10 mouse cellular contexts compared by ENCODE assay signal in the genomic region with DNA sequence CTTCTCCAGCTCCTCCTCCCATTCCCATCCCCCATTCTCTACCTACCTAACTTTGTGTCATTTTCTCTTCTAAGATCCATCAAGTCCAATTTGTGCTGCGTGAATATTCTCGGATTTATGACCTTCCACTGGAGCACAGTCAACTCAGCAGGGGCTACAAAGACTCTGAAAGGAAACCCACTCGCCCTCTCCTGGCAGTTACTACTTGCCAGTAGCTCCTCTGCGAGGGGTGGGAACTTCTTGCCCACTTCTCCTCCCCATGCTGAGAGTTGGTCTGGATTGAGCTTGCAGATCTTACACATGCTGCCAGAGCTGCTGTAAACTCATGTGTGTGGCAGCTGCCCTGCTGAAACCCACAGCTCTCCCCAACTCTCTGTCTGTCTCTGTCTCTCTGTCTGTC. TPM values are rescaled to one million over a fixed set of nuclear protein-coding genes. Genes with fewer than 3 reads are reported as not detected.
DNase-seq lines count a peak whose midpoint lies in the region; ATAC-seq lines count a peak whose summit lies in the region.
"Had no signal": no experiment of that assay in that cellular context is flagged by ENCODE, and none has a peak within 500 bp of the region (broad histone marks: within the 10 kb centered on the region; RNA-seq: fewer than 3 reads in every experiment).

No protein-coding gene starts in this region.

- peaks cover 25% of the 10 kb centered on the region for H3K4me1 ChIP-seq in forebrain, embryonic 12.5 days
- peaks cover 25% of the 10 kb centered on the region for H3K4me1 ChIP-seq in forebrain, embryonic 15.5 days
- H3K4me1 ChIP-seq in midbrain, embryonic 11.5 days (ENCODE audit: control insufficient read depth, insufficient read depth, low read length): peaks cover 20% of the 10 kb centered on the region

- H3K27me3 ChIP-seq in forebrain, embryonic 12.5 days: 0 out of 2 replicates have a peak, but pooled peaks cover 5% of the 10 kb centered on the region
- H3K27me3 ChIP-seq in forebrain, embryonic 15.5 days: no peaks in the 10 kb centered on the region
- no peaks in the 10 kb centered on the region for H3K27me3 ChIP-seq in midbrain, embryonic 11.5 days (ENCODE audit: control insufficient read depth, insufficient read depth, low read length)

- ATAC-seq in forebrain, embryonic 12.5 days (ENCODE audit: low FRiP score): no peak
- ATAC-seq in forebrain, embryonic 15.5 days (replicated peaks): no peak
- no peak for ATAC-seq in midbrain, embryonic 11.5 days (ENCODE audit: low FRiP score)

- no peaks in the 10 kb centered on the region for H3K36me3 ChIP-seq in forebrain, embryonic 12.5 days (replicated peaks)
- no peaks in the 10 kb centered on the region for H3K36me3 ChIP-seq in forebrain, embryonic 15.5 days
- no peaks in the 10 kb centered on the region for H3K36me3 ChIP-seq in midbrain, embryonic 11.5 days (ENCODE audit: control insufficient read depth, insufficient read depth, low read length)
- H3K36me3 ChIP-seq: G1E had no signal

- DNase-seq in retina, postnatal 1 day: peak; percentile 35
- no peak for DNase-seq in retina, embryonic 14.5 days (ENCODE audit: low spot score)
- DNase-seq in midbrain, embryonic 11.5 days (ENCODE audit: low spot score, missing footprints): peak; percentile 86
- DNase-seq in spleen, adult 12 weeks (ENCODE audit: low spot score): no peak
- no peak for DNase-seq in urinary bladder, adult 18-20 months (ENCODE audit: low spot score in 2 of 2)
- DNase-seq: cerebellum, adult 11 months; lung, adult 18-20 months had no signal

- peak overlapping the region; percentile 73; the same call in 1 of the 2 replicates for H3K27ac ChIP-seq in forebrain, embryonic 12.5 days
- no peak overlapping the region for H3K27ac ChIP-seq in forebrain, embryonic 15.5 days (replicated peaks)
- H3K27ac ChIP-seq in midbrain, embryonic 11.5 days (ENCODE audit: low read depth, low read length): no peak overlapping the region

- H3K9me3 ChIP-seq in forebrain, embryonic 12.5 days: no peaks in the 10 kb centered on the region
- no peaks in the 10 kb centered on the region for H3K9me3 ChIP-seq in forebrain, embryonic 15.5 days
- no peaks in the 10 kb centered on the region for H3K9me3 ChIP-seq in midbrain, embryonic 11.5 days (ENCODE audit: control insufficient read depth, low read length)
- H3K9me3 ChIP-seq: G1E had no signal

- H3K9ac ChIP-seq in forebrain, embryonic 12.5 days: no peak overlapping the region
- no peak overlapping the region for H3K9ac ChIP-seq in forebrain, embryonic 15.5 days (replicated peaks)
- no peak overlapping the region for H3K9ac ChIP-seq in midbrain, embryonic 11.5 days (ENCODE audit: low read length)

- no peak overlapping the region for H3K4me2 ChIP-seq in forebrain, embryonic 12.5 days
- no peak overlapping the region for H3K4me2 ChIP-seq in forebrain, embryonic 15.5 days (replicated peaks)
- no peak overlapping the region for H3K4me2 ChIP-seq in midbrain, embryonic 11.5 days

- H3K4me3 ChIP-seq in forebrain, embryonic 12.5 days (replicated peaks): no peak overlapping the region
- H3K4me3 ChIP-seq in forebrain, embryonic 15.5 days: no peak overlapping the region
- H3K4me3 ChIP-seq in midbrain, embryonic 11.5 days (ENCODE audit: low read depth, low read length): no peak overlapping the region

- 26% methylated on average over 4 of the region's 4 CpGs for WGBS in forebrain, embryonic 12.5 days
- 17% methylated on average over 4 of the region's 4 CpGs for whole genome bisulfite sequencing in forebrain, embryonic 15.5 days
- 26% methylated on average over 4 of the region's 4 CpGs for WGBS in midbrain, embryonic 11.5 days

RNA-seq across cellular contexts. Expression of gene Rad23b, which starts 57.1 kb away (rescaled TPM):
- 120 and 126 TPM in 2 replicates for polyA plus RNA-seq in forebrain, embryonic 12.5 days (2016; fragmentation: Nextera tagmentation; extraction: Ambion mirVana)
- 86.1 and 94.0 TPM in 2 replicates for polyA plus RNA-seq in forebrain, embryonic 15.5 days (2015; fragmentation: Nextera tagmentation; extraction: Ambion mirVana)
- 95.5 and 104 TPM in 2 replicates for polyA plus RNA-seq in midbrain, embryonic 11.5 days (2014; fragmentation: Nextera tagmentation; extraction: Ambion mirVana)

Comparison
In these comparisons a context has a peak if more than half of its experiments do, and no peak if none do; other contexts are left out.
1. DNase-seq: peak in retina, postnatal 1 day (single experiment) and midbrain, embryonic 11.5 days (single experiment); none in retina, embryonic 14.5 days (single experiment), spleen, adult 12 weeks (single experiment) and urinary bladder, adult 18-20 months (0 of 2).